Mouse (Mus musculus) CD8-positive naive resting alpha-beta T cell, adult 2 months (primary cell): ENCODE measurements at regions not wholly inside any gene's neighbourhood (a gene's known extent, or its start where the extent isn't known, plus 50 kb on each side); places are given as distances from the start of the nearest gene placed in this dataset.

Source experiments
- DNase-seq, 2 experiments: peaks; one replicate each; pipeline ENCODE4 v3.0.0; 2022; ENCODE audit warnings: low read depth in 2 of 2, low spot score in 2 of 2

DNA sequence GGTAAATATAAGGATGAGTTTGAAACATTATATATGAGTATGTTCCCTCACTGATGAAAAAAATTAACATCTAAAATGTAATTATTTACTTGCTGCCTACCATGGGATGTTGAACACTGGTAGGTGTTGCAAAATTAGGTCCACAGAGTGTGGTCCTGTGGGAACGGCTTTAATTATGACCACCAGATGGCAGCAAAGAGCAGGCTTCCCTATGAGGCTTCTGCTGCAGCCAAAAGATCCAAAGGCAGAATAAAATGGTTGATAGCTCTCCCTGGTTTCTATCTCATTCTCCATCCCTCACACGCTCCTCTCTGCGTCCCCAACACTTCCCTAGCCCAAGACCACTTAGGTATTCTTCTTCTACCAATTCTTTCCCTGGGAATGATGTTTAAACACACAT, 54.6 kb upstream of the Cit start:
- DNase-seq = peak; percentile 52 to 60
